Mouse (Mus musculus): Measurements from ENCODE around the gene Hist1h2bp. TPM values are rescaled to one million over a fixed set of nuclear protein-coding genes. Genes with fewer than 3 reads are reported as not detected.
"Not testable (repeated sequence)": the region's sequence is repeated elsewhere in the genome, so short reads cannot be mapped to it uniquely, and the experiment has no call there.

Hist1h2bp gene
- 1 to 10 TPM; 6.4 to 6.8 TPM for total RNA-seq (2021)

DNA sequence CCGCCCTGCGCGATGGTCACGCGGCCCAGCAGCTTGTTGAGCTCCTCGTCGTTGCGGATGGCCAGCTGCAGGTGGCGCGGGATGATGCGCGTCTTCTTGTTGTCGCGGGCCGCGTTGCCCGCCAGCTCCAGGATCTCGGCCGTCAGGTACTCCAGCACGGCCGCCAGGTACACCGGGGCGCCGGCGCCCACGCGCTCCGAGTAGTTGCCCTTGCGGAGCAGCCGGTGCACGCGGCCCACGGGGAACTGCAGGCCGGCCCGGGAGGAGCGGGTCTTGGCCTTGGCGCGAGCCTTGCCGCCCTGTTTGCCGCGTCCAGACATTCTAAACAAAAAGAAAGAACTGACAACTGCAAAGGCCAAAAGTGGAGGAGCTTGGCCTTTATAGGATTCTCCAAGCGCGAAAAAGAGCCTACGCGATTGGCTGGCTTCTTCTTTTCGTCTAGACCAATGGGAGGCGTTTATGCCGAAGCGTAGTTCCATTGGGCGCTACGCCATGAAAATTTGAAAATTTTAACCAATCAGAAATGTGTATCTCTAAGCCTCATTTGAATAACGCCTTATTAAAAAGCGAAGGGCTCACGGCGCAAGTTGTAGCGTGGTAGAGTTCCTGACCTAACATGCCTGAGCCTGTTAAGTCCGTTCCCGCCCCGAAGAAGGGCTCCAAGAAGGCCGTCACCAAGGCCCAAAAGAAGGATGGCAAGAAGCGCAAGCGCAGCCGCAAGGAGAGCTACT, at the start of gene Hist1h2bp, which contains the start of gene Hist1h2an:
TSS of gene Hist1h2bp (plus strand) at position 563 of the 731 bp plus-strand sequence.
TSS of gene Hist1h2an (minus strand) at position 320 of the 731 bp plus-strand sequence.
- intact Hi-C loops (cut with DNase I): not testable (repeated sequence)
- peak; percentile 81 for DNase-seq (ENCODE audit: low spot score)

DNA sequence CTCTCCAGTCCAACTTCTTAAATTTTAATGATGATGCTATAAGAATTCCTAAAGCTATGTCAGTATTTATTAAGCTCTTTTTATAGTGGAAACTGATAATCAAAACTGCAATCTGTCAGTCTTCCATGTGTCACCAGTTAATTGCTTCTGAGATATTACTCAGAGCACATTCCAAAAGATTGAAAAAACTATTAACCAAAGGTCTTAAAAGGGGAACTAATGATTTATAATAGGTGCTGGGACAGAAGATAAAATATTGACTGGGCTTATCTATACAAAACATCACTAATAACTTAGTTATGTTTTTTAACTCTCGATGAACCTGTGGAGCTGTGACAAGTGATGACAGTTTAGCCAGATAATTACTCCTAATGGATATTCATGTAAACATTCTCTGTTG, 42.3 kb upstream of the Hist1h2bp start:
- no peak for DNase-seq (ENCODE audit: low spot score)
- intact Hi-C loops (cut with DNase I): no loop called here

- DNase-seq (ENCODE audit: low spot score): no peak
- intact Hi-C loops (cut with DNase I): loop anchor here (2.0 to 10.0 kb wide), 3 partner anchors 15 to 2005 kb away; partner anchors contain the start of genes Hist1h2ab, Hist1h2ac, Hist1h2bc and Hist1h3b
Observed at GRCm38 (mm10) chr13:21749387-21750158, 37.7 kb upstream of the Hist1h2bp start.

DNA sequence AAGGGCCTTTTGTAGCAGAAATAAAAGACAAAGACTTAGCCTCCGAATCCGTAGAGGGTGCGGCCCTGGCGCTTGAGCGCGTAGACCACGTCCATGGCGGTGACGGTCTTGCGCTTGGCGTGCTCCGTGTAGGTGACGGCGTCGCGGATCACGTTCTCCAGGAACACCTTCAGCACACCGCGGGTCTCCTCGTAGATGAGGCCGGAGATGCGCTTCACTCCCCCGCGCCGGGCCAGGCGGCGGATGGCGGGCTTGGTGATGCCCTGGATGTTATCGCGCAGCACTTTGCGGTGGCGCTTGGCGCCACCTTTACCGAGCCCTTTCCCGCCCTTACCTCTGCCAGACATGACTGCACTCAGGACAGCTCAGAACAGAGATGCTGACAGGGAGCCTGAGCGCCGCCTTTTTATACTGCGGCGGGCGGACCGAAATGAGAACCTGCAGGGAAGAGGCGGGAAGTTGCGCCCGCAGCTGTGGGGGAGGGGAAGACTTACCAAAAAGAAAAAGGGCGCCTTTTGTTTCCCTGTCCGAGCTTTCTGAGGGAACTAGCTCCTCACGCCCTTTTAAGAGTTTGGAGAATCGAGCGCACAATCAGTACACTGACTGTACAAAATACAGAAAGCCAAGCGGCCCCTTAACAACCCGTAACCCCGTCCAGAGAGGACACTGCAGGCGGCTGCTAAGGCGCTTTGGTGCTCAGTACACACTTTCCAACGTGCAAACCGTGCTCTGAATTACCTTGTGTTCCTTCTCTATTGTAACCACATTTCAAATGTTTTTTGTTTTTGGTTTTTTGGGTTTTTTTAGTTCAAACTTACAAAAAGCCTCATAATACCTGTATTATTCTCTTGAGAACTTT, 36.9 kb upstream of the Hist1h2bp start, which contains the start of gene Hist1h4k:
TSS of gene Hist1h4k (minus strand) at position 347 of the 859 bp plus-strand sequence.
- peak; percentile 72 for DNase-seq (ENCODE audit: low spot score)
- intact Hi-C loops (cut with DNase I): loop anchor here (2.0 to 10.0 kb wide), 3 partner anchors 16 to 2004 kb away; partner anchors contain the start of genes Hist1h2ab, Hist1h2ac, Hist1h2bc and Hist1h3b

- intact Hi-C loops (cut with DNase I): loop anchor here (2.0 to 10.0 kb wide), 3 partner anchors 17 to 2003 kb away; partner anchors contain the start of genes Hist1h2ab, Hist1h2ac, Hist1h2bc and Hist1h3b
- DNase-seq (ENCODE audit: low spot score): no peak
Observed at GRCm38 (mm10) chr13:21751417-21751816, 35.8 kb upstream of the Hist1h2bp start.

DNA sequence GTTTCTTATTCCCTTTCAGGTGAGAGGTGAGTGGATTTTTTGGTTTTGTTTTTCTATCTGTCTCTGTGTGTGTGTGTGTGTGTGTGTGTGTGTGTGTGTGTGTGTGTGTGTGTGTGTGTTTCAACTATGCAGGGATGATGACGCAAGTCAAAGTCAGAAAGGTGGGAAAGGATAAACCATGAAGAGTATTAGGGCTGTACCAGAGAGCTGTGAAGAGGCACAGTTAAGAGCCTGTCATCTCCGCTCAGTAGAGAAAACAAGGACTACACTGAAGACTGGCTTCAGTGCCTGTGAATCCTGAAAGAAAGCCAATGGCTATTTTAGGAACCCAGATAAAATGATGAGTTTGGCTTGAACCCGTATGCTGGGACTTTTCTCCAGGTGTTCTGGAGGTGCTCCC, 35.4 kb upstream of the Hist1h2bp start:
- intact Hi-C loops (cut with DNase I): loop anchor here (2.0 to 10.0 kb wide), 3 partner anchors 17 to 2003 kb away; partner anchors contain the start of genes Hist1h2ab, Hist1h2ac, Hist1h2bc and Hist1h3b
- DNase-seq (ENCODE audit: low spot score): no peak

- intact Hi-C loops (cut with DNase I): loop anchor here (10.0 kb wide), 2 partner anchors 1932 to 2002 kb away; partner anchors contain the start of genes Hist1h2ab, Hist1h2ac, Hist1h2bc and Hist1h3b
- no peak for DNase-seq (ENCODE audit: low spot score)
Observed at GRCm38 (mm10) chr13:21752356-21752755, 34.9 kb upstream of the Hist1h2bp start.

GRCm38 (mm10) chr13:21753051-21753523, 34.2 kb upstream of the Hist1h2bp start:
- DNase-seq (ENCODE audit: low spot score): no peak
- intact Hi-C loops (cut with DNase I): loop anchor here (10.0 kb wide), 2 partner anchors 1932 to 2002 kb away; partner anchors contain the start of genes Hist1h2ab, Hist1h2ac, Hist1h2bc and Hist1h3b

DNA sequence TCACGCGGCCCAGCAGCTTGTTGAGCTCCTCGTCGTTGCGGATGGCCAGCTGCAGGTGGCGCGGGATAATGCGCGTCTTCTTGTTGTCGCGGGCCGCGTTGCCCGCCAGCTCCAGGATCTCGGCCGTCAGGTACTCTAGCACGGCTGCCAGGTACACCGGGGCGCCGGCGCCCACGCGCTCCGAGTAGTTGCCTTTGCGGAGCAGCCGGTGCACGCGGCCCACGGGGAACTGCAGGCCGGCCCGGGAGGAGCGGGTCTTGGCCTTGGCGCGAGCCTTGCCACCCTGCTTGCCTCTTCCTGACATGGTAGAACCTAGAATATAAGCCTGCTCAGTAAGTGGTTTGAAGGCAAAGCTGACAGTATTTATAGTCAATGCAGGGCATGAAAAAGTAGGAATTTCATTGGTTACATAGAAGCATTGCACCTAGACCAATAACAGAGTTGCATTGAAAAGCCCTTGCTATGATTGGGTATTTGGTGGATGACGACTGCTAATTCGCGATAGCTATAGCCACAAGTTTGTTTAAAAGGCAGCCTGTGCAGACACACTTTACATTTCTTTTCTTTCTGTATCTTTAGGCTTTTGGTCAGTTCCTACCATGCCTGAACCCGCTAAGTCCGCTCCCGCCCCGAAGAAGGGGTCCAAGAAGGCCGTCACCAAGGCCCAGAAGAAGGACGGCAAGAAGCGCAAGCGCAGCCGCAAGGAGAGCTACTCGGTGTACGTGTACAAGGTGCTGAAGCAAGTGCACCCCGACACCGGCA, 33.6 kb upstream of the Hist1h2bp start, which contains the start of the genes Hist1h2ak and Hist1h2bn:
TSS of gene Hist1h2ak (minus strand) at position 304 of the 762 bp plus-strand sequence.
TSS of gene Hist1h2bn (plus strand) at position 600 of the 762 bp plus-strand sequence.
- DNase-seq (ENCODE audit: low spot score): peak; percentile 42
- intact Hi-C loops (cut with DNase I): loop anchor here (10.0 kb wide), 2 partner anchors 1931 to 2001 kb away; partner anchors contain the start of genes Hist1h2ab, Hist1h2ac, Hist1h2bc and Hist1h3b

- not testable (repeated sequence) for DNase-seq (ENCODE audit: low spot score)
- intact Hi-C loops (cut with DNase I): loop anchor here (5.0 to 10.0 kb wide), 3 partner anchors 1833 to 2000 kb away; partner anchors contain the start of genes Hist1h2ab, Hist1h2ac, Hist1h2bc and Hist1h3b
Observed at GRCm38 (mm10) chr13:21754294-21755001, 32.8 kb upstream of the Hist1h2bp start.

DNA sequence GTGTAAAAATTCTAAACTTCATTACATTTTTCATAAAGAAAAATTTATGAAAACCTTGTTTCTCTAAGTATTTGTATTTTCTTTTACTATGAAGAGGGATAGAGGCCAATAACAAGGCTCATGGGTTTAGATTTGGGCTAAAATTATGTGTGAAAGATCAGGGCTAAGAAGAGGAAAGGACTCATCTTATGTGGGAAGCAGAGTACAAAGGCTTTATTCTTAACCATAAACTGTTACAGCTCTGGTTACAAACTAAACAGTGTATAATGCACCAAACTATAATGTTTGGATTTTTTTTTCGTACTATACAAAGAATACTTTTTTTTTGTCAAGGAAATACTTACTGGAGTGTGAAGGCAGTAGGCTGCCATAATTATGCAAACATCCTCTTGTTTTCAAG, 31.6 kb upstream of the Hist1h2bp start:
- DNase-seq (ENCODE audit: low spot score): no peak
- intact Hi-C loops (cut with DNase I): loop anchor here (5.0 to 10.0 kb wide), 3 partner anchors 1832 to 1999 kb away; partner anchors contain the start of genes Hist1h2ab, Hist1h2ac, Hist1h2bc and Hist1h3b

DNA sequence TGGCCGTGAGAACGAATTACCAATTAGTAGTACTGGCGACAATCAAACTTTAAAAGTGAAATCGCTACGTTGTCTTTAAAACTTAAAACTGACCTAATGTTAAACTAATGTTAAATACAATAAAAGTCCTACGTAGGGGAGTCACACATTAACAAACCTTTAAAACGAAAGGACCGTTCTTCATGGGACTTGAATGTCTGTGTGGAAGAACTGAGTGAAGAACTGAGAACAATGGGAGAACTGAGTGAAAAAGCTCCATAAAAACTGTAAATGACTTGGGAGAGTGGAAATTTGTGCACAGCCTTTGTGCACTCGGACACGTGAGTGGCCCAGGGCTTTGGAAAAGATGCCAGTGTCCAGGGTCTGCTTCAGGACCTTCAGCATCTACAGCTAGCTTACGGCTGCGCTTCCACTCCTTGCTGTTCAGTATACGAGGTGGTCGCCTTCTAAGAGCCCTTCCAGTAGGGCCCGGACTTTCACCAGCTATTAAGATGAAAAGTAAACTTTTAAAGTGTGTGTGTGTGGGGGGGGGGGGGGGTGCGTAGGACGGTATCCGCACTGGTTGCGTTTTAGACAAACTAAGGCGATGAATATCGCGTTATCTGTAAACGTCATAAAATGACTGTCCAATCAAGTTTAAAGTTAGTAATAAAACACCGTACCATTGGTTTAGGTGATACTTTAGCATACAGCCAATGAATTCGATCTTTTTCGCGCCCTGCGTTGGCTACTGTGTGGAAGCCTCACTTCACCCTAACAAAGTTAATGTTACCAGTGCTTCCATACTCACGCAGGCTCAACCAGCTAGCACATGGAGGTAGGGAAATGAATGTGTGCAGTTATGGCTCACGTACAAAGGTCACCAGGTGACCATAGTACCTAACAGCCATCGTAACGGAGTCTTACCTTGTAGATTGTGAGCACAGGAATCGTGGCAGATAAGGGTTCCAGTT, 8.2 kb upstream of the Hist1h2bp start:
- intact Hi-C loops (cut with DNase I): no loop called here
- peak; percentile 65 for DNase-seq (ENCODE audit: low spot score)

GRCm38 (mm10) chr13:21779767-21780731, 7.2 kb upstream of the Hist1h2bp start, which contains the start of gene Hist1h1b:
Gene Hist1h1b, minus strand, starts transcription at chr13:21780625.
- intact Hi-C loops (cut with DNase I): no loop called here
- DNase-seq (ENCODE audit: low spot score): peak; percentile 31

DNA sequence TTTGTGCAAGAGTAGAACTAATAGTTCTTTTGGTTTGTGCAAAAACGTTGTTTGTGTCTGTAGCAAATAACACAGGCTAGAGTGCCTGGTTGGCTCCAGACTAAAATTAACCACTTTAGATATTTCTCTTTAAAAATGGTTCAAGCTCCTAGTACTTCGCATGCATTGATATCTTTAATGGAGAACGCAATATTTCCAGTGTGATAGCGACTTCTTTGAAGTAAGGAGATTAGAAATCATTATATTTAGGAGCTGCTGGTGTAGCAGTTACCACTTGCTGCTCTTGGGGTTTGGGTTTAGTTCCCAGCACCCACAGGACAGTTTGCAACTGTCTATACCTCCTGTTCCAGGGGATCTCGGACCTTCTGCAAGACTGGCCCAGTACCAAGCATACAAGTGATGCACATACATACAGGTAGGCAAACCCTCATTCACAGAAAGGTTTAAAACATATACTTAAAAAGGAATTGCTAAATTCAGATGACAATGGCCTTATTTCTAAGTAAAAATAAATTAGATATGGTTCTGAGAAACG, 6.2 kb upstream of the Hist1h2bp start:
- no peak for DNase-seq (ENCODE audit: low spot score)
- intact Hi-C loops (cut with DNase I): no loop called here

GRCm38 (mm10) chr13:21781639-21782038, 5.6 kb upstream of the Hist1h2bp start:
- no peak for DNase-seq (ENCODE audit: low spot score)
- intact Hi-C loops (cut with DNase I): no loop called here
